Mouse (Mus musculus) midbrain, embryonic 10.5 days (tissue): Measurements from ENCODE around the gene Pde4d. TPM values are rescaled to one million over a fixed set of nuclear protein-coding genes. Genes with fewer than 3 reads are reported as not detected.

ENCODE experiments used
- DNase-seq: peaks from one replicate; pipeline ENCODE4 v3.0.0-alpha.2; 2017; ENCODE audit warnings: low spot score
- H3K27ac ChIP-seq: fragments of 300-500 bp; sonication (generic); replicated peaks from 2 replicates; pipeline ENCODE4 v1.5.1; 2016; ENCODE audit warnings: mild to moderate bottlenecking
- H3K27me3 ChIP-seq: fragments of 300-500 bp; sonication (generic); 2 replicates; pipeline ENCODE4 v1.6.1; 2016; ENCODE audit warnings: low read depth, mild to moderate bottlenecking; ENCODE audit not compliant: poor library complexity, severe bottlenecking
- H3K36me3 ChIP-seq: fragments of 300-500 bp; sonication (generic); 2 replicates; pipeline ENCODE4 v1.6.1; 2016; ENCODE audit warnings: mild to moderate bottlenecking, moderate library complexity
- H3K4me1 ChIP-seq: fragments of 300-500 bp; sonication (generic); 2 replicates; pipeline ENCODE4 v1.6.1; 2016
- H3K4me3 ChIP-seq: fragments of 300-500 bp; sonication (generic); 2 replicates; pipeline ENCODE4 v1.5.1; 2016; ENCODE audit warnings: mild to moderate bottlenecking, moderate library complexity
- H3K9me3 ChIP-seq: fragments of 300-500 bp; sonication (generic); replicated peaks from 2 replicates; pipeline ENCODE4 v1.6.1; 2016; ENCODE audit warnings: mild to moderate bottlenecking
- WGBS: fragments of 180-500 bp; shearing (Covaris S2); methylation state at CpG from one replicate; pipeline ENCODE4 v1.1.7; 2016; 5-methylcytosine and 5-hydroxymethylcytosine counted together
- polyA plus RNA-seq: library from polyadenylated mRNA; unstranded; fragments of >200 nt; fragmentation: Nextera tagmentation; extraction: Ambion mirVana; gene quantifications from 2 replicates; pipeline ENCODE4 v1.2.1, GENCODE M21; 2016

Pde4d gene
- polyA plus RNA-seq, 1 experiment from 2014 or later: 10.8 TPM

GRCm38 (mm10) chr13:108834197-108834596 is 384.4 kb downstream of the Pde4d start:
- Histone ChIP-seq H3K36me3 (no peaks in the 10 kb centered on the region), H3K27ac (no peak overlapping the region), H3K4me3 (no peak overlapping the region), H3K4me1 (no peaks in the 10 kb centered on the region), H3K27me3 (no peaks in the 10 kb centered on the region), H3K9me3 (no peaks in the 10 kb centered on the region)
- no peak for DNase-seq
- 100% methylated on average over 1 of the region's 1 CpGs for WGBS

GRCm38 (mm10) chr13:108836314-108836713 is 386.6 kb downstream of the Pde4d start:
- no peaks in the 10 kb centered on the region for H3K36me3 ChIP-seq
- H3K27me3 ChIP-seq: no peaks in the 10 kb centered on the region
- no peak overlapping the region for H3K4me3 ChIP-seq
- WGBS: 84% methylated on average over 3 of the region's 3 CpGs
- DNase-seq: no peak
- no peaks in the 10 kb centered on the region for H3K4me1 ChIP-seq
- no peak overlapping the region for H3K27ac ChIP-seq
- H3K9me3 ChIP-seq: no peaks in the 10 kb centered on the region

- Histone ChIP-seq H3K27ac (no peak overlapping the region), H3K36me3 (no peaks in the 10 kb centered on the region), H3K27me3 (no peaks in the 10 kb centered on the region), H3K4me1 (no peaks in the 10 kb centered on the region), H3K4me3 (no peak overlapping the region), H3K9me3 (no peaks in the 10 kb centered on the region)
- DNase-seq: no peak
- WGBS: 63% methylated on average over 7 of the region's 7 CpGs
Measured at GRCm38 (mm10) chr13:108839142-108839541, 389.4 kb downstream of the Pde4d start.

GRCm38 (mm10) chr13:108854090-108854489 is 404.3 kb downstream of the Pde4d start:
- Histone ChIP-seq H3K4me1 (no peaks in the 10 kb centered on the region), H3K36me3 (no peaks in the 10 kb centered on the region), H3K27ac (no peak overlapping the region), H3K27me3 (no peaks in the 10 kb centered on the region), H3K4me3 (no peak overlapping the region), H3K9me3 (no peaks in the 10 kb centered on the region)
- DNase-seq: no peak
- 68% methylated on average over 5 of the region's 5 CpGs for WGBS

GRCm38 (mm10) chr13:108856776-108857435 is 407.2 kb downstream of the Pde4d start:
- H3K36me3 ChIP-seq: no peaks in the 10 kb centered on the region
- 87% methylated on average over 6 of the region's 6 CpGs for WGBS
- no peaks in the 10 kb centered on the region for H3K9me3 ChIP-seq
- no peak overlapping the region for H3K27ac ChIP-seq
- no peaks in the 10 kb centered on the region for H3K27me3 ChIP-seq
- H3K4me1 ChIP-seq: no peaks in the 10 kb centered on the region
- no peak overlapping the region for H3K4me3 ChIP-seq
- DNase-seq: no peak

- no peak for DNase-seq
- no peaks in the 10 kb centered on the region for H3K4me1 ChIP-seq
- H3K4me3 ChIP-seq: no peak overlapping the region
- 94% methylated on average over 3 of the region's 3 CpGs for WGBS
- H3K27ac ChIP-seq: no peak overlapping the region
- no peaks in the 10 kb centered on the region for H3K9me3 ChIP-seq
- H3K27me3 ChIP-seq: no peaks in the 10 kb centered on the region
- no peaks in the 10 kb centered on the region for H3K36me3 ChIP-seq
Measured at GRCm38 (mm10) chr13:108859336-108859735, 409.6 kb downstream of the Pde4d start.

GRCm38 (mm10) chr13:108860737-108861136 is 411.0 kb downstream of the Pde4d start:
- H3K4me3 ChIP-seq: no peak overlapping the region
- WGBS: 80% methylated on average over 7 of the region's 7 CpGs
- no peaks in the 10 kb centered on the region for H3K36me3 ChIP-seq
- no peak for DNase-seq
- no peaks in the 10 kb centered on the region for H3K4me1 ChIP-seq
- H3K27ac ChIP-seq: no peak overlapping the region
- no peaks in the 10 kb centered on the region for H3K27me3 ChIP-seq
- H3K9me3 ChIP-seq: no peaks in the 10 kb centered on the region

- Histone ChIP-seq H3K36me3 (no peaks in the 10 kb centered on the region), H3K4me3 (no peak overlapping the region), H3K9me3 (no peaks in the 10 kb centered on the region), H3K27me3 (no peaks in the 10 kb centered on the region), H3K4me1 (no peaks in the 10 kb centered on the region), H3K27ac (no peak overlapping the region)
- DNase-seq: no peak
- WGBS: 91% methylated on average over 7 of the region's 7 CpGs
Measured at GRCm38 (mm10) chr13:108861707-108862106, 412.0 kb downstream of the Pde4d start.

GRCm38 (mm10) chr13:108862173-108862572 is 412.4 kb downstream of the Pde4d start:
- no peaks in the 10 kb centered on the region for H3K36me3 ChIP-seq
- no peak overlapping the region for H3K4me3 ChIP-seq
- no peaks in the 10 kb centered on the region for H3K9me3 ChIP-seq
- DNase-seq: no peak
- H3K27me3 ChIP-seq: no peaks in the 10 kb centered on the region
- WGBS: 82% methylated on average over 5 of the region's 5 CpGs
- H3K4me1 ChIP-seq: no peaks in the 10 kb centered on the region
- no peak overlapping the region for H3K27ac ChIP-seq

- Histone ChIP-seq H3K4me1 (no peaks in the 10 kb centered on the region), H3K27ac (no peak overlapping the region), H3K4me3 (no peak overlapping the region), H3K9me3 (no peaks in the 10 kb centered on the region), H3K36me3 (no peaks in the 10 kb centered on the region), H3K27me3 (no peaks in the 10 kb centered on the region)
- DNase-seq: no peak
- 92% methylated on average over 5 of the region's 5 CpGs for WGBS
Measured at GRCm38 (mm10) chr13:108900160-108900559, 450.4 kb downstream of the Pde4d start.

GRCm38 (mm10) chr13:108905121-108905520 is 455.4 kb downstream of the Pde4d start:
- Histone ChIP-seq H3K27me3 (no peaks in the 10 kb centered on the region), H3K27ac (no peak overlapping the region), H3K36me3 (no peaks in the 10 kb centered on the region), H3K4me3 (no peak overlapping the region), H3K9me3 (no peaks in the 10 kb centered on the region), H3K4me1 (peaks cover 4% of the 10 kb centered on the region; the same call in 1 of the 2 replicates)
- 84% methylated on average over 2 of the region's 2 CpGs for WGBS
- DNase-seq: no peak

GRCm38 (mm10) chr13:108909193-108909592 is 459.4 kb downstream of the Pde4d start:
- peaks cover 4% of the 10 kb centered on the region; the same call in 1 of the 2 replicates for H3K4me1 ChIP-seq
- no peaks in the 10 kb centered on the region for H3K9me3 ChIP-seq
- H3K36me3 ChIP-seq: no peaks in the 10 kb centered on the region
- no peak overlapping the region for H3K4me3 ChIP-seq
- no peaks in the 10 kb centered on the region for H3K27me3 ChIP-seq
- no peak overlapping the region for H3K27ac ChIP-seq
- no peak for DNase-seq
- WGBS: 89% methylated on average over 2 of the region's 2 CpGs

- no peak for DNase-seq
- 88% methylated on average over 3 of the region's 3 CpGs for WGBS
- Histone ChIP-seq H3K4me1 (no peaks in the 10 kb centered on the region), H3K9me3 (no peaks in the 10 kb centered on the region), H3K27ac (no peak overlapping the region), H3K27me3 (no peaks in the 10 kb centered on the region), H3K36me3 (no peaks in the 10 kb centered on the region), H3K4me3 (no peak overlapping the region)
Measured at GRCm38 (mm10) chr13:108914626-108915025, 464.9 kb downstream of the Pde4d start.

- Histone ChIP-seq H3K27ac (no peak overlapping the region), H3K36me3 (no peaks in the 10 kb centered on the region), H3K27me3 (no peaks in the 10 kb centered on the region), H3K4me1 (no peaks in the 10 kb centered on the region), H3K4me3 (no peak overlapping the region), H3K9me3 (no peaks in the 10 kb centered on the region)
- no peak for DNase-seq
- 81% methylated on average over 4 of the region's 4 CpGs for WGBS
Measured at GRCm38 (mm10) chr13:108921146-108921545, 471.4 kb downstream of the Pde4d start.
